Mouse (Mus musculus): ENCODE measurements at regions not wholly inside any gene's neighbourhood (a gene's known extent, or its start where the extent isn't known, plus 50 kb on each side); places are given as distances from the start of the nearest gene placed in this dataset.

GRCm38 (mm10) chr11:7371835-7372234, 158.1 kb upstream of the Igfbp3 start:
- Histone ChIP-seq H3K27me3 (ENCODE audit: insufficient read depth, low read length) (no peaks in the 10 kb centered on the region), H3K9ac (no peak overlapping the region), H3K4me1 (ENCODE audit: insufficient read depth) (no peaks in the 10 kb centered on the region), H3K9me3 (ENCODE audit: low read depth, low read length) (no peaks in the 10 kb centered on the region), H3K4me2 (no peak overlapping the region), H3K36me3 (ENCODE audit: insufficient read depth) (no peaks in the 10 kb centered on the region), H3K4me3 (ENCODE audit: low read depth, low read length) (no peak overlapping the region), H3K27ac (ENCODE audit: low read depth) (no peak overlapping the region)
- no peak for DNase-seq
- TF ChIP-seq CTCF (IDR thresholded peaks at IDR 0.05; ENCODE audit: low read depth), result no peak
- ATAC-seq (ENCODE audit: insufficient read depth), result no peak
- WGBS, result 50% methylated on average over 1 of the region's 1 CpGs

DNA sequence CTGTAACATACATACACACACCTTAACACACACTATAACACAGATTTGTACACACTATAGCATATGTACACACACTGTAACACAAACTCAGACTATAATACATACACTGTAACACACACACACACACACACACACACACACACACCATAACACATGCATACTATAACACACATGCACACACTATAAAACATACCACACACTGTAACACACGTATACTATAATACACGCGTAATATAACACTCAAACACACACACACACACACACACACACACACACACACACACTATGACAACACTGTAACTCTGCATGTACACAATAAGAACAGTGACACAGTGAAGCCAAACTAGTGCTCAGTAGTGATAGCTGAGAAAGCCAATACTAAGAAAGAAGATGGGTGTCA, 147.7 kb upstream of the Igfbp3 start:
- Histone ChIP-seq H3K27me3 (ENCODE audit: insufficient read depth, low read length) (no peaks in the 10 kb centered on the region), H3K27ac (ENCODE audit: low read depth) (no peak overlapping the region), H3K9ac (no peak overlapping the region), H3K9me3 (ENCODE audit: low read depth, low read length) (no peaks in the 10 kb centered on the region), H3K4me1 (ENCODE audit: insufficient read depth) (no peaks in the 10 kb centered on the region), H3K4me3 (ENCODE audit: low read depth, low read length) (no peak overlapping the region), H3K4me2 (no peak overlapping the region), H3K36me3 (ENCODE audit: insufficient read depth) (no peaks in the 10 kb centered on the region)
- no peak for TF ChIP-seq CTCF (IDR thresholded peaks at IDR 0.05; ENCODE audit: low read depth)
- DNase-seq (no peak), ATAC-seq (ENCODE audit: insufficient read depth) (no peak)
- WGBS, result 89% methylated on average over 3 of the region's 3 CpGs

- H3K27ac ChIP-seq (ENCODE audit: low read depth), result no peak overlapping the region
- no peaks in the 10 kb centered on the region for H3K4me1 ChIP-seq (ENCODE audit: insufficient read depth)
- H3K36me3 ChIP-seq (ENCODE audit: insufficient read depth), result no peaks in the 10 kb centered on the region
- no peak for TF ChIP-seq CTCF (IDR thresholded peaks at IDR 0.05; ENCODE audit: low read depth)
- ATAC-seq (ENCODE audit: insufficient read depth), result no peak
- WGBS, result 84% methylated on average over 1 of the region's 1 CpGs
- no peak overlapping the region for H3K4me2 ChIP-seq
- H3K9me3 ChIP-seq (ENCODE audit: low read depth, low read length), result no peaks in the 10 kb centered on the region
- H3K27me3 ChIP-seq (ENCODE audit: insufficient read depth, low read length), result no peaks in the 10 kb centered on the region
- DNase-seq, result peak; percentile 26
- no peak overlapping the region for H3K4me3 ChIP-seq (ENCODE audit: low read depth, low read length)
- H3K9ac ChIP-seq, result no peak overlapping the region
These were observed 134.9 kb upstream of the Igfbp3 start for GRCm38 (mm10) chr11:7348601-7349000.

- Histone ChIP-seq H3K9me3 (ENCODE audit: low read depth, low read length) (peaks cover 4% of the 10 kb centered on the region; the same call in 1 of the 2 replicates), H3K27me3 (ENCODE audit: insufficient read depth, low read length) (no peaks in the 10 kb centered on the region), H3K9ac (no peak overlapping the region), H3K4me1 (ENCODE audit: insufficient read depth) (no peaks in the 10 kb centered on the region), H3K36me3 (ENCODE audit: insufficient read depth) (no peaks in the 10 kb centered on the region), H3K4me2 (no peak overlapping the region), H3K27ac (ENCODE audit: low read depth) (no peak overlapping the region), H3K4me3 (ENCODE audit: low read depth, low read length) (no peak overlapping the region)
- TF ChIP-seq CTCF (IDR thresholded peaks at IDR 0.05; ENCODE audit: low read depth), result 0 out of 2 replicates have a peak, but pooled peaks have one; percentile 16
- DNase-seq (no peak), ATAC-seq (ENCODE audit: insufficient read depth) (no peak)
These were observed 124.1 kb upstream of the Igfbp3 start for GRCm38 (mm10) chr11:7337826-7338225.

- no peaks in the 10 kb centered on the region for H3K36me3 ChIP-seq (ENCODE audit: insufficient read depth)
- DNase-seq (no peak), ATAC-seq (ENCODE audit: insufficient read depth) (no peak)
- no peak overlapping the region for H3K27ac ChIP-seq (ENCODE audit: low read depth)
- TF ChIP-seq CTCF (IDR thresholded peaks at IDR 0.05; ENCODE audit: low read depth), result no peak
- H3K4me2 ChIP-seq, result no peak overlapping the region
- H3K9me3 ChIP-seq (ENCODE audit: low read depth, low read length), result no peaks in the 10 kb centered on the region
- H3K4me3 ChIP-seq (ENCODE audit: low read depth, low read length), result no peak overlapping the region
- no peaks in the 10 kb centered on the region for H3K4me1 ChIP-seq (ENCODE audit: insufficient read depth)
- WGBS, result 49% methylated on average over 3 of the region's 3 CpGs
- H3K9ac ChIP-seq, result no peak overlapping the region
- no peaks in the 10 kb centered on the region for H3K27me3 ChIP-seq (ENCODE audit: insufficient read depth, low read length)
These were observed 103.8 kb upstream of the Igfbp3 start for GRCm38 (mm10) chr11:7317409-7317970.

DNA sequence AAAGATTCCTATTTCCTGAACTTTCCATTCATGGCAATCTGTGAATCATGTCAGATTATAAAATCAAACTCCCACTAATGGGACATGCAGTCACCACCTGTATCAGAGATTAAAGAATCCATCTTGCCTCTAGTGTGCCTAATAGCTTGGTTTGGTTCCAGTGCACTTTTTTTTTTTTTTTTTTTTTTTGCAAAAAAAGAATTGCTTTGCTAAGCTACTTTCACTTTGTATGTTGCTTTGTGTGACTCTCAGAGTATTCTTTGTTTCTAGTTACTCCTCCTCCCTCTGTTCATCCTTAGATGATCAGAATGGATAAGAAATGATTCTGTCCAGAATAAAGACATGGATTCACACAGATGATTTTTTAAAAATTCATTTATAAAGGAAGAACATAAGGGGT, 82.5 kb upstream of the Igfbp3 start:
- H3K4me1 ChIP-seq (ENCODE audit: insufficient read depth), result no peaks in the 10 kb centered on the region
- no peak overlapping the region for H3K4me2 ChIP-seq
- H3K9ac ChIP-seq, result no peak overlapping the region
- ATAC-seq (ENCODE audit: insufficient read depth), result no peak
- no peak for TF ChIP-seq CTCF (IDR thresholded peaks at IDR 0.05; ENCODE audit: low read depth)
- H3K36me3 ChIP-seq (ENCODE audit: insufficient read depth), result no peaks in the 10 kb centered on the region
- H3K27ac ChIP-seq (ENCODE audit: low read depth), result no peak overlapping the region
- H3K4me3 ChIP-seq (ENCODE audit: low read depth, low read length), result no peak overlapping the region
- no peaks in the 10 kb centered on the region for H3K27me3 ChIP-seq (ENCODE audit: insufficient read depth, low read length)
- no peaks in the 10 kb centered on the region for H3K9me3 ChIP-seq (ENCODE audit: low read depth, low read length)
- no peak for DNase-seq

DNA sequence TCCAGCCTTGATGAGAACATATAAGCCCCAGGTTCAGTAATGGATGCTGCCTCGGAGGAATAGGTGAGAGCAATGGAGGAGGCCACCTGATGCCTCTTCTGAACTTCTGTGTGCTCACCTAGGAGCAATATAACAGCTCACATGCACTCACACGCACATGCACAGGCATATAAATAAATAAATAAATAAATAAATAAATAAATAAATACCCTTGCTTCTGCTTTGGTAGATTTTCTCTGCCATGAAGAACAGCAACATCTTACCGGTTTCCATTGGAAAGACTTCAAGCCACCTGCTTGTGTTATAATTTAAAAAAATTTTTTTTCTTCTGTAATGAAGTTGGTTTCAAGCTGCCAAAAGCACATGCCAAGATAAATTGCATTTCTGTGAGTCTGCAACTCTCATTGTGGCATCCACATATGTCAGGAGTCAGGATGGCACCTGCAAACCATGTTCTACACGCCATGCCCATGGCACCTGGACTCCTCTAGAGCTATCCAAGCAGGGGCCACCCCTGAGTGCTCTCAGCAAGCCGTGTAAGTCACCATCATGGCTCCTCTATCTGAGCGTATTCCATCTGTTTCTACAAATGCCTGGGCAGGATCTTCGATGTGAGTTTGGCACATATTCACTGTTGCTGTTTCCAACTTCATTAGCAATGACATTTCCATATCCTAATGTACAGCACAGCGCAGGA, 75.7 kb upstream of the Igfbp3 start:
- no peak for DNase-seq
- Histone ChIP-seq H3K4me1 (ENCODE audit: insufficient read depth) (no peaks in the 10 kb centered on the region), H3K27ac (ENCODE audit: low read depth) (no peak overlapping the region), H3K9me3 (ENCODE audit: low read depth, low read length) (no peaks in the 10 kb centered on the region), H3K36me3 (ENCODE audit: insufficient read depth) (no peaks in the 10 kb centered on the region), H3K9ac (no peak overlapping the region), H3K4me3 (ENCODE audit: low read depth, low read length) (no peak overlapping the region), H3K4me2 (no peak overlapping the region), H3K27me3 (ENCODE audit: insufficient read depth, low read length) (no peaks in the 10 kb centered on the region)
- ATAC-seq (ENCODE audit: insufficient read depth), result no peak
- no peak for TF ChIP-seq CTCF (IDR thresholded peaks at IDR 0.05; ENCODE audit: low read depth)
- WGBS, result 82% methylated on average over 8 of the region's 8 CpGs

All from lung, embryonic 14.5 days (tissue).